Mouse (Mus musculus) embryonic facial prominence, embryonic 12.5 days (tissue): ENCODE measurements around the gene Tns3. TPM values are rescaled to one million over a fixed set of nuclear protein-coding genes. Genes with fewer than 3 reads are reported as not detected.

Experiments used
- ATAC-seq: fragments of 200-750 bp; cut with Nextera tagmentation; 2 replicates; pipeline ENCODE4 v1.8.0; 2017; ENCODE audit not compliant: insufficient number of reproducible peaks, insufficient read depth, low FRiP score, low TSS enrichment
- H3K27ac ChIP-seq: fragments of 300-500 bp; sonication (generic); 2 replicates; pipeline ENCODE4 v1.5.1; 2016; ENCODE audit warnings: mild to moderate bottlenecking
- H3K27me3 ChIP-seq: fragments of 300-500 bp; sonication (generic); 2 replicates; pipeline ENCODE4 v1.6.1; 2016; ENCODE audit warnings: mild to moderate bottlenecking, moderate library complexity
- H3K36me3 ChIP-seq: fragments of 300-500 bp; sonication (generic); 2 replicates; pipeline ENCODE4 v1.6.1; 2016; ENCODE audit warnings: mild to moderate bottlenecking
- H3K4me1 ChIP-seq: fragments of 300-500 bp; sonication (generic); 2 replicates; pipeline ENCODE4 v1.6.1; 2016
- H3K4me2 ChIP-seq: fragments of 300-500 bp; sonication (generic); replicated peaks from 2 replicates; pipeline ENCODE4 v1.6.1; 2016; ENCODE audit warnings: mild to moderate bottlenecking, moderate library complexity
- H3K4me3 ChIP-seq: fragments of 300-500 bp; sonication (generic); 2 replicates; pipeline ENCODE4 v1.5.1; 2016; ENCODE audit warnings: mild to moderate bottlenecking
- H3K9ac ChIP-seq: fragments of 300-500 bp; sonication (generic); 2 replicates; pipeline ENCODE4 v1.6.1; 2016; ENCODE audit warnings: mild to moderate bottlenecking, moderate library complexity
- H3K9me3 ChIP-seq: fragments of 300-500 bp; sonication (generic); 2 replicates; pipeline ENCODE4 v1.6.1; 2016; ENCODE audit warnings: mild to moderate bottlenecking, moderate library complexity
- WGBS: fragments of 180-500 bp; shearing (Covaris S2); methylation state at CpG from one replicate; pipeline ENCODE4 v1.1.7; 2016; 5-methylcytosine and 5-hydroxymethylcytosine counted together
- polyA plus RNA-seq: library from polyadenylated mRNA; unstranded; fragments of >200 nt; fragmentation: Nextera tagmentation; extraction: Ambion mirVana; gene quantifications from 2 replicates; pipeline ENCODE4 v1.2.1, GENCODE M21; 2016

Tns3 gene
- polyA plus RNA-seq, 1 experiment from 2014 or later = 33.0 TPM

DNA sequence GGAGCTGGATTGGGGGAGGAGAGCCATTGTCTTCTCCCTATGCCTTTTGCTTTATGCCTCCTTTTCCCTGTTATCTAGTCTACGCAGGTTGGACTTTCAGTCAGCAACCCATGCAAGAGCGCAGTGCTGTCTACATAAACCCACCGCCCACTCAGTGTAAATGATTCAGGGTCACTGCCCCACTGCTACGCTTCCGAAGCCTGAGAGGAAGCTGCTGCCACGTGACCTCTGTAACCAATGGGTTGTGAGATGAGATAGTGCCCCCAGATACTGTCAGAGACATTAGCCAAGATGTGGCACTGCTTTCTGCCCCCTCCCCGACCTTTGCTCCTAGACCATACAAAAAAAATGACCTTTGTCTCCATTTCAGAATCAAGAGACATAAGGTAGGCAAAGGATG is 268.0 kb downstream of the Tns3 start:
- ATAC-seq = no peak
- no peak overlapping the region for H3K9ac ChIP-seq
- H3K27me3 ChIP-seq = no peaks in the 10 kb centered on the region
- WGBS = 86% methylated on average over 7 of the region's 7 CpGs
- H3K4me3 ChIP-seq = no peak overlapping the region
- H3K36me3 ChIP-seq = no peaks in the 10 kb centered on the region
- H3K27ac ChIP-seq = no peak overlapping the region
- H3K4me1 ChIP-seq = no peaks in the 10 kb centered on the region
- H3K4me2 ChIP-seq = no peak overlapping the region
- H3K9me3 ChIP-seq = no peaks in the 10 kb centered on the region

DNA sequence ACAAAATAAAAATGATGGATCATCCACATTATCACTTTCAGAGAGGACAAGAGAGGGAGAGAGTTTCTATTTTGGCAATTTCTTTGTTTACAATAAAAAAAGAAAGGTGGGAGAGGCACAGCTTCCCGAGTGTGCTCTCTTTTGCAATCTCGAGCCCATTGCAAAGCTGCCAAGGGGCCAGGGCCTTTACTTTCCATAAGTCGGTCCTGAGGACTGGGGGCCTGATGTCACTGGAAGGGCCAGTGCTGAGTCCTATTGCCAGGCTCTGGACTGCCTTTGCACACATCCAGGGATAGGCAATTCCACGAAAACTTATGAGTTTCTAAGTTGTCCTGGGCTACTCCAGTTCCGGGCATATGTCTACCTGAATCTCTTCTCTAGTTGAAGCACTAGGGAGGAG is 272.8 kb downstream of the Tns3 start:
- H3K36me3 ChIP-seq = no peaks in the 10 kb centered on the region
- H3K27ac ChIP-seq = no peak overlapping the region
- ATAC-seq = no peak
- no peak overlapping the region for H3K9ac ChIP-seq
- H3K4me2 ChIP-seq = no peak overlapping the region
- H3K9me3 ChIP-seq = no peaks in the 10 kb centered on the region
- H3K4me3 ChIP-seq = no peak overlapping the region
- H3K27me3 ChIP-seq = no peaks in the 10 kb centered on the region
- no peaks in the 10 kb centered on the region for H3K4me1 ChIP-seq
- WGBS = 78% methylated on average over 5 of the region's 5 CpGs

DNA sequence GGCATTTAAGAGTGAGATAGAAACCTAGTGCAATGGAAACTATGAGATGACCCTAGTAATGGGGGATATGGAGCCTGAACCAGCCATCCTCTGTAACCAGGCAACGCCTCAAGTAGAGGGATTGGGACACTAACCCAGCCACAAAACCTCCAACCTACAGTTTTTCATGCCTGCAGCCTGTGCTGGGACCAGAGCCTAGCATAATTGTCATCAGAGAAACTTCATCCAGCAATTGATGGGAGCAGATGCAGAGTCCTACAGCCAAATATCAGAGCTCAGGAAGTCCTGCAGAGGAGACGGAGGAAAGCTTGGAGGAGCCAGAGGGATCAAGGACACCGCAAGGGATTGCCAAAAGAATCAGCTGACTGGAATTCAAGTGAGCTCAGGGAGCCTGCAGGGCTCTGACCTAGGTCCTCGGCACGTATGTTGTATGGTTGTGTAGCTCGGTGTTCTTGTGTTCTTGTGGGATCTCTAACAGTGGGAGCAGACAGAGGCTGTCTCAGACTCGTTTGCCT is 278.4 kb downstream of the Tns3 start:
- Histone ChIP-seq H3K27me3 (no peaks in the 10 kb centered on the region), H3K9ac (no peak overlapping the region), H3K4me2 (no peak overlapping the region), H3K27ac (no peak overlapping the region), H3K4me1 (no peaks in the 10 kb centered on the region), H3K36me3 (no peaks in the 10 kb centered on the region), H3K4me3 (no peak overlapping the region), H3K9me3 (no peaks in the 10 kb centered on the region)
- ATAC-seq = no peak
- 85% methylated on average over 7 of the region's 7 CpGs for WGBS
